Mouse (Mus musculus) neural tube, embryonic 14.5 days (tissue): Measurements from ENCODE around the gene Tmem199. TPM values are rescaled to one million over a fixed set of nuclear protein-coding genes. Genes with fewer than 3 reads are reported as not detected.
A peak's percentile ranks its signal among the peaks of the same experiment; 100 is the strongest.

ENCODE experiments used
- ATAC-seq: fragments of 200-750 bp; cut with Nextera tagmentation; 2 replicates; pipeline ENCODE4 v1.8.0; 2017; ENCODE audit warnings: low read depth, mild to moderate bottlenecking, moderate TSS enrichment, moderate library complexity
- H3K27ac ChIP-seq: fragments of 300-500 bp; sonication (generic); 2 replicates; pipeline ENCODE4 v1.5.1; 2014; ENCODE audit warnings: low read depth, mild to moderate bottlenecking, control low read depth, low read length, moderate library complexity, mixed read lengths
- H3K27me3 ChIP-seq: fragments of 300-500 bp; sonication (generic); 2 replicates; pipeline ENCODE4 v1.6.1; 2014; ENCODE audit warnings: low read length; ENCODE audit not compliant: control insufficient read depth, insufficient read depth
- H3K36me3 ChIP-seq: fragments of 300-500 bp; sonication (generic); 2 replicates; pipeline ENCODE4 v1.6.1; 2014; ENCODE audit warnings: low read length, mixed read lengths; ENCODE audit not compliant: control insufficient read depth, insufficient read depth
- H3K4me1 ChIP-seq: fragments of 300-500 bp; sonication (generic); 2 replicates; pipeline ENCODE4 v1.6.1; 2014; ENCODE audit warnings: low read length; ENCODE audit not compliant: control insufficient read depth, insufficient read depth
- H3K4me2 ChIP-seq: fragments of 300-500 bp; sonication (generic); 2 replicates; pipeline ENCODE4 v1.6.1; 2014; ENCODE audit warnings: mild to moderate bottlenecking, low read depth, low read length, control low read depth
- H3K4me3 ChIP-seq: fragments of 300-500 bp; sonication (generic); 2 replicates; pipeline ENCODE4 v1.5.1; 2014; ENCODE audit warnings: low read depth, low read length, control low read depth, mixed read lengths
- H3K9ac ChIP-seq: fragments of 300-500 bp; sonication (generic); replicated peaks from 2 replicates; pipeline ENCODE4 v1.6.1; 2014; ENCODE audit warnings: low read depth, mild to moderate bottlenecking, control low read depth, low read length, mixed read lengths
- H3K9me3 ChIP-seq: fragments of 300-500 bp; sonication (generic); 2 replicates; pipeline ENCODE4 v1.6.1; 2016; ENCODE audit warnings: low read length; ENCODE audit not compliant: control insufficient read depth
- WGBS: fragments of 180-500 bp; shearing (Covaris S2); extraction: QIAGEN DNeasy Blood & Tissue Kit; methylation state at CpG from one replicate; pipeline ENCODE4 v1.1.7; 2014; 5-methylcytosine and 5-hydroxymethylcytosine counted together
- polyA plus RNA-seq: library from polyadenylated mRNA; unstranded; fragments of >200 nt; fragmentation: Nextera tagmentation; extraction: Ambion mirVana; gene quantifications from 2 replicates; pipeline ENCODE4 v1.2.1, GENCODE M21; 2014

Tmem199 gene
- polyA plus RNA-seq, 1 experiment from 2014 or later = 108 TPM

- no peak overlapping the region for H3K4me2 ChIP-seq
- no peaks in the 10 kb centered on the region for H3K9me3 ChIP-seq
- peaks cover 2% of the 10 kb centered on the region; the same call in 1 of the 2 replicates for H3K4me1 ChIP-seq
- peaks cover 8% of the 10 kb centered on the region for H3K36me3 ChIP-seq
- no peak for ATAC-seq
- no peaks in the 10 kb centered on the region for H3K27me3 ChIP-seq
- 92% methylated on average over 10 of the region's 10 CpGs for WGBS
- H3K9ac ChIP-seq = no peak overlapping the region
- H3K27ac ChIP-seq = no peak overlapping the region
- H3K4me3 ChIP-seq = no peak overlapping the region
Measured at GRCm38 (mm10) chr11:78471326-78472103, 40.5 kb downstream of the Tmem199 start.

- no peak for ATAC-seq
- Histone ChIP-seq H3K4me1 (peaks cover 9% of the 10 kb centered on the region), H3K27me3 (no peaks in the 10 kb centered on the region), H3K4me3 (no peak overlapping the region), H3K9me3 (no peaks in the 10 kb centered on the region), H3K36me3 (no peaks in the 10 kb centered on the region), H3K4me2 (no peak overlapping the region), H3K9ac (no peak overlapping the region), H3K27ac (no peak overlapping the region)
- 74% methylated on average over 3 of the region's 3 CpGs for WGBS
Measured at GRCm38 (mm10) chr11:78467932-78468331, 44.0 kb downstream of the Tmem199 start.

- Histone ChIP-seq H3K4me2 (no peak overlapping the region), H3K4me3 (no peak overlapping the region), H3K36me3 (no peaks in the 10 kb centered on the region), H3K9ac (no peak overlapping the region), H3K27me3 (no peaks in the 10 kb centered on the region), H3K27ac (no peak overlapping the region), H3K4me1 (peaks cover 9% of the 10 kb centered on the region), H3K9me3 (no peaks in the 10 kb centered on the region)
- WGBS = 93% methylated on average over 7 of the region's 7 CpGs
- ATAC-seq = no peak
Measured at GRCm38 (mm10) chr11:78467515-78467914, 44.5 kb downstream of the Tmem199 start.

GRCm38 (mm10) chr11:78466242-78466912 is 45.6 kb downstream of the Tmem199 start:
- Histone ChIP-seq H3K4me2 (peak overlapping the region; percentile 88), H3K36me3 (no peaks in the 10 kb centered on the region), H3K4me3 (peak overlapping the region; percentile 61), H3K27ac (peak overlapping the region; percentile 87), H3K27me3 (no peaks in the 10 kb centered on the region), H3K4me1 (peaks cover 9% of the 10 kb centered on the region), H3K9me3 (no peaks in the 10 kb centered on the region), H3K9ac (peak overlapping the region; percentile 69; the same call in 1 of the 2 replicates)
- 55% methylated on average over 23 of the region's 23 CpGs for WGBS
- 0 out of 2 replicates have a peak, but pooled peaks have one; percentile 3 for ATAC-seq

- peaks cover 9% of the 10 kb centered on the region for H3K4me1 ChIP-seq
- WGBS = under 1% methylated on average over 41 of the region's 41 CpGs
- peak within 1 kb of the TSS; percentile 61 for H3K4me3 ChIP-seq
- peak within 1 kb of the TSS; percentile 88 for H3K4me2 ChIP-seq
- H3K27me3 ChIP-seq = no peaks in the 10 kb centered on the region
- ATAC-seq = peak; percentile 95
- no peaks in the 10 kb centered on the region for H3K36me3 ChIP-seq
- peak within 1 kb of the TSS; percentile 69 for H3K9ac ChIP-seq
- no peaks in the 10 kb centered on the region for H3K9me3 ChIP-seq
- H3K27ac ChIP-seq = peak within 1 kb of the TSS; percentile 87
Measured at GRCm38 (mm10) chr11:78465568-78466180, 46.3 kb downstream of the Tmem199 start, which contains the start of gene Slc46a1. Gene Slc46a1 (plus strand): TSS chr11:78465697.

- Histone ChIP-seq H3K4me1 (peaks cover 9% of the 10 kb centered on the region), H3K9ac (no peak overlapping the region), H3K9me3 (no peaks in the 10 kb centered on the region), H3K27ac (no peak overlapping the region), H3K4me2 (peak overlapping the region; percentile 88), H3K4me3 (peak overlapping the region; percentile 61), H3K27me3 (no peaks in the 10 kb centered on the region), H3K36me3 (no peaks in the 10 kb centered on the region)
- ATAC-seq = peak; percentile 47; the same call in 1 of the 2 replicates
- 34% methylated on average over 9 of the region's 9 CpGs for WGBS
Measured at GRCm38 (mm10) chr11:78465116-78465515, 46.9 kb downstream of the Tmem199 start.

GRCm38 (mm10) chr11:78463286-78464036 is 48.5 kb downstream of the Tmem199 start:
- H3K4me1 ChIP-seq = peaks cover 9% of the 10 kb centered on the region
- no peak overlapping the region for H3K4me2 ChIP-seq
- H3K36me3 ChIP-seq = no peaks in the 10 kb centered on the region
- WGBS = 67% methylated on average over 13 of the region's 13 CpGs
- no peak overlapping the region for H3K9ac ChIP-seq
- no peak overlapping the region for H3K4me3 ChIP-seq
- ATAC-seq = no peak
- no peaks in the 10 kb centered on the region for H3K9me3 ChIP-seq
- H3K27me3 ChIP-seq = no peaks in the 10 kb centered on the region
- no peak overlapping the region for H3K27ac ChIP-seq

GRCm38 (mm10) chr11:78462669-78463068 is 49.3 kb downstream of the Tmem199 start:
- Histone ChIP-seq H3K27ac (no peak overlapping the region), H3K4me2 (no peak overlapping the region), H3K9me3 (no peaks in the 10 kb centered on the region), H3K9ac (no peak overlapping the region), H3K4me3 (no peak overlapping the region), H3K27me3 (no peaks in the 10 kb centered on the region), H3K4me1 (peaks cover 9% of the 10 kb centered on the region), H3K36me3 (no peaks in the 10 kb centered on the region)
- no peak for ATAC-seq
- 80% methylated on average over 5 of the region's 5 CpGs for WGBS
